Mouse (Mus musculus): Measurements from ENCODE around the gene Prdx6. TPM values are rescaled to one million over a fixed set of nuclear protein-coding genes. Genes with fewer than 3 reads are reported as not detected.

Gene Prdx6
- polyA plus RNA-seq, 1 experiment = 129 TPM

- TF ChIP-seq POLR2A (IDR thresholded peaks at IDR 0.05; ENCODE audit: control insufficient read depth, low read depth, low read length) (no peak), CTCF (IDR thresholded peaks at IDR 0.05; ENCODE audit: control insufficient read depth, insufficient read depth, insufficient replicate concordance, low read depth, low read length) (no peak)
- Histone ChIP-seq H3K36me3 (ENCODE audit: control insufficient read depth, insufficient read depth, low read length) (no peaks in the 10 kb centered on the region), H3K4me1 (ENCODE audit: control insufficient read depth, insufficient read depth, low read length) (peaks cover 3% of the 10 kb centered on the region), H3K4me3 (ENCODE audit: control insufficient read depth, low read depth, low read length) (no peak overlapping the region), H3K27me3 (ENCODE audit: control insufficient read depth, insufficient read depth, low read length) (no peaks in the 10 kb centered on the region), H3K27ac (ENCODE audit: control insufficient read depth, insufficient read depth, low read depth, low read length) (no peak overlapping the region)
These were observed 9.7 kb upstream of the Prdx6 start for GRCm38 (mm10) chr1:161260761-161261160.

DNA sequence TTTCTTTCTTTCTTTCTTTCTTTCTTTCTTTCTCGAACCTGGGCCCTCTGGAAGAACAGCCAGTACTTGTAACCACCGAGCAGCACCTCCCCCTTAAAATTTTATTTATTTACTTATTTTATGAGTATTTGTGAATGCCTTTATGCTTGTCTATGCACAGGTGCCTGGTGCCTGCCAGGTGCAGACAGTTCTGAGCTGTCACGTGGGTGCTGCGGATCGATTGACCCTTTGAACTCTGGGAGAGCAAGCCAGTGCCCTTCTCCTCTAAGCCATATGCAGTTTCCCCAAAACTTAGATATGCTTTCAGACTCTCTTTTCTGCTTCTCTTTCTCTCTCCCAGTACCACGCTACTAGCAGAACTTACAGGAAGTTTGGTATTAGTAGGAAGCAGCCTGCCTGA is 8.1 kb upstream of the Prdx6 start:
- Histone ChIP-seq H3K27ac (ENCODE audit: control insufficient read depth, insufficient read depth, low read depth, low read length) (no peak overlapping the region), H3K36me3 (ENCODE audit: control insufficient read depth, insufficient read depth, low read length) (no peaks in the 10 kb centered on the region), H3K4me1 (ENCODE audit: control insufficient read depth, insufficient read depth, low read length) (peaks cover 3% of the 10 kb centered on the region), H3K27me3 (ENCODE audit: control insufficient read depth, insufficient read depth, low read length) (no peaks in the 10 kb centered on the region), H3K4me3 (ENCODE audit: control insufficient read depth, low read depth, low read length) (no peak overlapping the region)
- no peak for TF ChIP-seq POLR2A (IDR thresholded peaks at IDR 0.05; ENCODE audit: control insufficient read depth, low read depth, low read length)
- no peak for TF ChIP-seq CTCF (IDR thresholded peaks at IDR 0.05; ENCODE audit: control insufficient read depth, insufficient read depth, insufficient replicate concordance, low read depth, low read length)

- no peak for TF ChIP-seq POLR2A (IDR thresholded peaks at IDR 0.05; ENCODE audit: control insufficient read depth, low read depth, low read length)
- H3K27me3 ChIP-seq (ENCODE audit: control insufficient read depth, insufficient read depth, low read length) = no peaks in the 10 kb centered on the region
- no peak overlapping the region for H3K27ac ChIP-seq (ENCODE audit: control insufficient read depth, insufficient read depth, low read depth, low read length)
- peaks cover 3% of the 10 kb centered on the region for H3K4me1 ChIP-seq (ENCODE audit: control insufficient read depth, insufficient read depth, low read length)
- H3K36me3 ChIP-seq (ENCODE audit: control insufficient read depth, insufficient read depth, low read length) = no peaks in the 10 kb centered on the region
- H3K4me3 ChIP-seq (ENCODE audit: control insufficient read depth, low read depth, low read length) = no peak overlapping the region
These were observed 7.3 kb upstream of the Prdx6 start for GRCm38 (mm10) chr1:161258331-161258730.

- Histone ChIP-seq H3K4me3 (ENCODE audit: control insufficient read depth, low read depth, low read length) (no peak overlapping the region), H3K4me1 (ENCODE audit: control insufficient read depth, insufficient read depth, low read length) (peaks cover 3% of the 10 kb centered on the region), H3K27ac (ENCODE audit: control insufficient read depth, insufficient read depth, low read depth, low read length) (no peak overlapping the region), H3K36me3 (ENCODE audit: control insufficient read depth, insufficient read depth, low read length) (no peaks in the 10 kb centered on the region), H3K27me3 (ENCODE audit: control insufficient read depth, insufficient read depth, low read length) (no peaks in the 10 kb centered on the region)
- TF ChIP-seq POLR2A (IDR thresholded peaks at IDR 0.05; ENCODE audit: control insufficient read depth, low read depth, low read length) (no peak), CTCF (IDR thresholded peaks at IDR 0.05; ENCODE audit: control insufficient read depth, insufficient read depth, insufficient replicate concordance, low read depth, low read length) (no peak)
These were observed 5.9 kb upstream of the Prdx6 start for GRCm38 (mm10) chr1:161256918-161257317.

DNA sequence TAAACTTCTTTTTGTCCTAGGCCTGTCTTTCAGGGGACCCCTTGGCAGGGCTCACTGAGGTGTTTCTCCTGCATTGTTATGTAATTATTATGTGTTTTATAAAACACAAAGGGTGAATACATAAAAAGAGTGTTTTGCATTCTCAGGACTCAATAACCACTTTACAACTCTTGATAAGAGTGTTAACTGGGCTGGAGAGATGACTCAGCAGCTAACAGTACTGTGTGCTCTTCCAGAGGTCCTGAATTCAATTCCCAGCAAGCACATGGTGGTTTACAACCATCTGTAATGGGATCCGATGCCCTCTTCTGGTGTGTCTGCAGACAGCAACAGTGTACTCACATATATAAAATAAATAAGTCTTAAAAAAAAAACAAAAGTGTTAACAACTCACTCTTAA is 3.3 kb upstream of the Prdx6 start:
- TF ChIP-seq POLR2A (IDR thresholded peaks at IDR 0.05; ENCODE audit: control insufficient read depth, low read depth, low read length) (no peak), CTCF (IDR thresholded peaks at IDR 0.05; ENCODE audit: control insufficient read depth, insufficient read depth, insufficient replicate concordance, low read depth, low read length) (no peak)
- Histone ChIP-seq H3K4me3 (ENCODE audit: control insufficient read depth, low read depth, low read length) (no peak overlapping the region), H3K4me1 (ENCODE audit: control insufficient read depth, insufficient read depth, low read length) (peaks cover 8% of the 10 kb centered on the region), H3K36me3 (ENCODE audit: control insufficient read depth, insufficient read depth, low read length) (no peaks in the 10 kb centered on the region), H3K27ac (ENCODE audit: control insufficient read depth, insufficient read depth, low read depth, low read length) (no peak overlapping the region), H3K27me3 (ENCODE audit: control insufficient read depth, insufficient read depth, low read length) (no peaks in the 10 kb centered on the region)

GRCm38 (mm10) chr1:161252901-161253300 is 1.9 kb upstream of the Prdx6 start:
- Histone ChIP-seq H3K4me3 (ENCODE audit: control insufficient read depth, low read depth, low read length) (no peak overlapping the region), H3K36me3 (ENCODE audit: control insufficient read depth, insufficient read depth, low read length) (0 out of 2 replicates have a peak, but pooled peaks cover 1% of the 10 kb centered on the region), H3K4me1 (ENCODE audit: control insufficient read depth, insufficient read depth, low read length) (peaks cover 8% of the 10 kb centered on the region), H3K27me3 (ENCODE audit: control insufficient read depth, insufficient read depth, low read length) (no peaks in the 10 kb centered on the region), H3K27ac (ENCODE audit: control insufficient read depth, insufficient read depth, low read depth, low read length) (no peak overlapping the region)
- TF ChIP-seq CTCF (IDR thresholded peaks at IDR 0.05; ENCODE audit: control insufficient read depth, insufficient read depth, insufficient replicate concordance, low read depth, low read length) = no peak
- TF ChIP-seq POLR2A (IDR thresholded peaks at IDR 0.05; ENCODE audit: control insufficient read depth, low read depth, low read length) = no peak

- peaks cover 8% of the 10 kb centered on the region for H3K4me1 ChIP-seq (ENCODE audit: control insufficient read depth, insufficient read depth, low read length)
- no peak overlapping the region for H3K4me3 ChIP-seq (ENCODE audit: control insufficient read depth, low read depth, low read length)
- 0 out of 2 replicates have a peak, but pooled peaks cover 1% of the 10 kb centered on the region for H3K36me3 ChIP-seq (ENCODE audit: control insufficient read depth, insufficient read depth, low read length)
- no peak overlapping the region for H3K27ac ChIP-seq (ENCODE audit: control insufficient read depth, insufficient read depth, low read depth, low read length)
- H3K27me3 ChIP-seq (ENCODE audit: control insufficient read depth, insufficient read depth, low read length) = no peaks in the 10 kb centered on the region
- TF ChIP-seq CTCF (IDR thresholded peaks at IDR 0.05; ENCODE audit: control insufficient read depth, insufficient read depth, insufficient replicate concordance, low read depth, low read length) = no peak
- TF ChIP-seq POLR2A (IDR thresholded peaks at IDR 0.05; ENCODE audit: control insufficient read depth, low read depth, low read length) = no peak
These were observed 1.3 kb upstream of the Prdx6 start for GRCm38 (mm10) chr1:161252365-161252764.
